Mouse (Mus musculus) urinary bladder, postnatal 36 days (tissue): ENCODE measurements around the gene Strip1.
"Not testable (repeated sequence)": the region's sequence is repeated elsewhere in the genome, so short reads cannot be mapped to it uniquely, and the experiment has no call there.

Experiments
- DNase-seq, 2 experiments: peaks; one replicate each; pipeline ENCODE4 v3.0.0; 2022; ENCODE audit warnings: low spot score in 2 of 2, mixed read lengths in 1 of 2

Strip1 gene

DNA sequence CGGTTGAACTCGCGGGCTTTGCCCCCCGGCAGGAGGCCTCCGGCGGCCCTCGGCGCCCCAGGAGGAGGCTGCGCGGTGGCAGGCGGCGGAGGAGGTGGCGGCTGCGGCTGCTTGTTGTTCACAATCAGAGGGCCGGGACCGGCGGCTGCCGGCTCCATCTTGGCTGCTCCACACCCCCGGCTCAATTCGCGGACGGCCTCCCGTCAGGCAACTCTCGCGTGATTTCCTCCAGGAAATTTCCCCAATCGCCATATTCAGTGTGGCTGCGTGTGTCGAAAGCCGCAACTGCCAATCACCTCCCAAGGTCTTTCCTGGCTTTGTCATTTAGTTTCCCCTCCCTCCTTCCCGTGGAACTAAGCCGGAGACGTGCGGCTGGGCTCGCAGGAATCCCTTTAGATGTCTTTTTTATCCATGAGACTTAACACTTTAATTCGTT is at the start of gene Strip1:
Strip1 (minus strand) TSS at position 172 of the 436 bp plus-strand sequence.
- peak; percentile 88 to 93 for DNase-seq

DNA sequence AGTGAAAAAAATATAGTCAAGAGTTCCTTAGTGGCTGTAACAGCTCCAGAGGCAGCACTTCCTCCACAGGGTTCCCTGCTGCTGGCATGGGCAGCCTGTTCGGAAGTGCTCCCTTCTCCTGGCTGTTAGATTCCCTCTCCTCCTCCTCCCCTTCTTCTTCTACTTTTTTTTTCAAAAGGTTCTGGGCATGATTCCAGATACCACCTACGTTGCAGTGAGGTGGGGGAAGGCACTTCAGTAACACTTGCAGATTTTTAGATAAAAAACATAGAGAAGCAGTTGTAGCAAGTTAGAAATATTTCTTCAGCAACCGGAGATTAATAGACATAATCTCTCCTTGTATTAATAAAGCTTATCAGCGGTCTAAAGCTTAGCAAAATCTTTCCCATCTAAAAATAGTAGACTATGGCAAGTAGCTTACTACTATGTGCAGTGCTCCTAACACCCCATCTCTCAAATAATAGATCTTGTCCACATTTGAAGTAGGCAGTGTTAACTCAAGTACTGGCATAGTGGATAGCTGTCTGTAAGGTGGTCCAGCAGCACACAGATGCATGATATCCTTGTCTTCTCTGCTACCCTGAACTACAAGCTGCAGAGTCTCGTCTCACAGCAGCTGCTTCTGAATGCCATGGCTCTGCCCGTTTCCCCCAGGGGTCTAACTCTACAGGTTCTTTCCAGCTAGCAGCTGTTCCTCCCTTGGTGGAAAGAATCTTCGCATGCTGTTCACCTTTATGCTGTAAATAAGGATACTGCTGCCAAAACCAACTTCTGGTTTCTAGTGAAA is 49.5 kb upstream of the Strip1 start:
- no peak for DNase-seq

DNA sequence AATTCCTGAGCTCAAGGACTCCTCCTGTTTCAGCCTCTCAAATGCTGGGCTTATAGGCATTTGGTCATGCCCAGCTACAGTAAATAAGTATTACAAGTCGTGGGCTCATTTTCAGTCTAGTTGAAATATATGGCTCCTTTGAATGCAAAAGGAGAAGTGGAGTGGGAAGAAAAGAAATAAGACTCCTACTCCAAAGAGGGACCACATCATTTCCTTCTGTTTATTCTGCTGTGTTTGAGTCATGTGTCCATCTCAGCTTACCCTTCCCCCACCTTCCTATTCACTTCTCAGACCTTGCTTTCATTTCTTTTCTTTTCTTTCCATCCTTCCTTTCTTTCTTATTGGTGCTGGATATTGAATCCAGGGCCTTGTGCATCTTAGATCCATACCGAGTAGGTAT is 40.0 kb upstream of the Strip1 start:
- DNase-seq: no peak

DNA sequence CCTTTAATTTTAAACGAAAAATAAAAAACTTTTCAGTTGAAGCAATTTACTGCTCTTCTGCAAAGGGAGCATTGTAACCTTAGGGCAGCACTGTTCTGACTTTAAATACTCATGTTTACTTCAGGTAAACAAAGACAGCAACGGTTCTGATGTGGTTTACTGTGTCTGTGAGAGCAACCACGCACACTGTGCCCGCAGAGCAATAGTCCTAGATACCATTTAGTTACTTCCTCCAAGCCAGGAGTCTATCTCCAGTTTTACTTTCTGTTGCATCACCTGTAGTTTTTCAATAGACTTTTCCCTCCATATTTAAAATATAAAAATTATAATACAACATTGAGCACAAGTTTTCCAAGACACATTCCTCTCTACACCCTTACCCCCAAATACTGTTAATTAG is 39.0 kb upstream of the Strip1 start:
- no peak for DNase-seq

DNA sequence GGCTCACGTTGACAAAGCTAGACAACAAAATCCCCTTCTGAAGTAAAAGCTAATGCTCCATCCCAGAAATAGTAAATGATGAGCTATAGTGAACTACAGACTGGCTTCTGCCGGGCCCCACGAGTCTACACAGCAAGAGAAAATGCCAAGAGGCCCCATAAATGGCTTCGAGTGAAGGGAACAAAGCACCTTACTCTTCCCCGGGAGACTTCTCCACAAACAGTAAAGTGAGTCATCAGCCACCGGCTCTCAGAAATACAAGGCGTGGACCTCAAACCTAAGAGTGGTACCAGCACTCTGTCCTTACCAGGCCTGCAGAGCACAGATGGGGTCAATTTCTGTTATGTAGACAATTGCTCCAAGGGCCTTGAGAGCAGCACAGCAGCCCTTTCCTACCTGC is 37.3 kb upstream of the Strip1 start:
- DNase-seq: no peak

DNA sequence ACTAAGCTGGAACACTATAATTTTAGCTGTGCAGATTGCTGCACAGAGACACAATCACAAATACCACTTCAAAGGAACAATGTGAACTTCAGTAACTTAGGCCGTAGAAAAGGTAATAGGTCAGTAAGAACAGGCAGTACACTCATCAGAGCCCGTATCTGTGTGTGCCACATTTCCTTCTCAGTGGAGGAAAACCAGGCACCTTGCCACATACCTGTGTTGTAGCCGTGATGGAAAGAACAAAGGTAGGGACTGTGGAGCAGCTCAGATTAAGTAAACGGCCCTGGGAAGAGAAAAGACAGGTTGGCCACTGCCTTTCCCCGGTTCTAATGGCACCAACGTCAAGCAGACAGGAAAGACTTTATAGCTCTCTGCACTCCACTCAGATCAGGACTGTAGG is 35.9 kb upstream of the Strip1 start:
- no peak for DNase-seq

DNA sequence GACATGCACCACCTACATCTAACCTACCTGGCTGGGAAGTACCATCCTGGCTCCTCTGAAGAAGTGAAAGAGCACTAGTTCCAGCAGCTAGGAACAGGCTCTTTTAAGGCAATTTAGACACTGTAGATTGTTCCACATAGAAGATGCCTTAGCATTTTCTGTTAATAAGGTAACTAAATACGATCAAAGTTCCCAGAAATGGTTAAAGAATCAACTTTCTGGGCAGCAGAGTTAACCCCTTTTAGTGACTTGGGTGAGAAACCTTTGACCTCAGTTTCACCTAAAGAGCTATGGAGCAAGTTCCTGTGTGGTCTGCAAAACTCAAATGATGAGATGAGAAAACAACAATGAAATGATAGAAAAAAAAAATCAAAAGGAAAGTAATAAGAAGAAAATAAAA is 33.1 kb upstream of the Strip1 start:
- no peak for DNase-seq

DNA sequence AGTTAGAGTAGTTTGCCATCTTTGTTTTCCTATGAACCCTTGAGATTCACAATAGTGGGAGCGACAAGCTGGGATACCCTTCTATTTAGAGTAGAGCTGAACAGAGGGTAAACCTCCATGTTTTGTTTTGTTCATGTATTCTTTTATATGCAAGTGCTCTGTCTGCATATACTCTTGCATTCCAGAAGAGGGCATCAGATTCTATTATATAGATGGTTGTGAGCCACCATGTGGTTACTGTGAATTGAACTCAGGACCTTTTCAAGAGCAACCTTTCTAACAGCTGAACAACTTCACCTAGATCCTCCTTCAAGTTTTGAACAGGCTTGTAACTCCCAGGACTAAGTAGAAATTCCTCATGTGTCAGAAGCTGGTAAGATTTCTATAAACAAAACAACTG is 27.5 kb upstream of the Strip1 start:
- no peak for DNase-seq

DNA sequence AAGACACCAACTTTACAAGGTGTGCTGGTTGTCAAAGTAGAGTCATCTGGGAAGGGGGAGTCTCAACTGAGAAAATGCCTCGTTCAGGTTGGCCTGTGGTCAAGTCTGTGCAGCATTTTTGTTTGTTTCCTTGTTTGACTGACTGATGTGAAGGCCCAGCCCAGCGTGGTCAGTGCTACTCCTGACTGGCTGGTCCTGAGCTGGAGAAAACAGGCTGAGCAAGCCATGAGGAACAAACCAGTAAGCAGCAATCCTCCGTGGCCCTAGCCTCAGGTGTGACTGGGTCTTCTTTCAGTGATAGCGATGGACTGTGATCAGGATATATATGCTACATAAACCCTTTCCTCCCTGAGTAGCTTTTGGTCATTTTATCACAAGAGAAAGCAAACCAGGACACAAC is 25.4 kb upstream of the Strip1 start:
- peak; percentile 20 to 27 for DNase-seq

DNA sequence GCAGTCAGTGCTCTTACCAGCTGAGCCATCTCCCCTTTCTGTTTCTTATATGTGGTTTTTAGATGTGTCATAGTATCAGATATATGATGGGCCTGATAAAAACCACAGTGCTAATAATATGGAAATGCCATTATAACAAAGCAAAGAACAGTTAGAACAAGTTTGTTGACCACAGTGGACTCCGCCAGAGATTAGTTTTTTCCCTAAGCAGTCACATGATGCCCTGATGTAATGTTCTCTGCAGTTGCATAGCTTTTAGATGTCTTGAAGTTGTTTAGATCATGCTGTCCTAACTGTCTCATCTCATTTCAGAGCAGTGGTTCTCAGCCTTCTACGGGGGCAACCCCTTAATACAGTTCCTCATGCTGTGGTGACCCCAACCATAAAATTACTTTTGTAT is 24.7 kb upstream of the Strip1 start:
- DNase-seq: no peak

DNA sequence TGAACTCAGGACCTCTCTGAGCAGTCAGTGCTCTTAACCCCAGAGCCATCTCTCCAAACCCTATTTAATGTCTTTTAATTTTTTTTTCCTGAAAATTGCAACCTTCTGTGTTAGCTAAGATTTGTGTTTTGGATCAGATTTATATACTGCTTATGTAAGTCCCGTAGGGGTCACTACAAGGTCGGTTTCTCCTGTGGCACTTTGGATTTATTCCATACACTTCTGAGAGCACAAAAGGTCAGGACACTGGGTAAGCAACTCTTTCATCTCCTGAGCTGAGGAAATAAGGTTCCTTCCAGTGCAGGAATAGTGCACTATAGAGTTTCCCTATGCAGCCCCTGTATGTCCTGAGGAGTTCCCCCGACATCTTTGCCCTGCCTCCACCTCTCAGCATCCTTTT is 24.0 kb upstream of the Strip1 start:
- DNase-seq: no peak

DNA sequence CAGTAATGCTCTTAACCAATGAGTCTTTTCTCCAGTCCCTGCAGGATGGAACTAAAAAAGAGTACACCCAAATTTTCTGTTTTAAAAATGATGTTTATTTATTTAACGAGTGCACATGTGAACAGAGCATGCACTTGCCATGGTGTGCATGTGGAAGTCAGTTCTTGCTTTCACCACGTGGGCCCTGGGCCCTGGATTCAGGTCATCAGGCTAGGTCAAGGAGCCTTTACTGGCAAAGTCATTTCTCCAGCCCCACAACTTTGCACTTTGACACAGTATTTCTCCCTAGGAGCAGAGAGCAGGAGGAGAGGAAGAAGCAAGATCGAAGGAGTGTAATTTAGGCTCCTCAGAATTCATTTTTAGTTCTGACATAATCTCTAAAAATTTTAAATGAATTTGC is 23.4 kb upstream of the Strip1 start:
- no peak for DNase-seq

DNA sequence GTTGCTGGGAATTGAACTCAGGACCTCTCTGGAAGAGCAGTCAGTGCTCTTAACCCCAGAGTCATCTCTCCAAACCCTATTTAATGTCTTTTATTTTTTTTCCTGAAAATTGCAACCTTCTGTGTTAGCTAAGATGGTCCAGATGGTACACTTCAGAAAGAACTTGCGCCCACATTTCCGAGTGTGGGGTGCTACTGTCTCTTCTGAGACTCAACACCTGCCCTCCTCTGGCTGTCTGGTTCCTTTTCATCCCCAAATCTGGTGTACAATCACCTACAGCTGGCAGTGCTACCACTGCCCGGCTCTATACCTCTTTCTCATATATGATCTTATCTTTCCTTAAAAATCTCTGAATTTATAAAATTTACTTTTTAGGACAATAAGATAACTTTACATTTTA is 21.5 kb upstream of the Strip1 start:
- no peak for DNase-seq

DNA sequence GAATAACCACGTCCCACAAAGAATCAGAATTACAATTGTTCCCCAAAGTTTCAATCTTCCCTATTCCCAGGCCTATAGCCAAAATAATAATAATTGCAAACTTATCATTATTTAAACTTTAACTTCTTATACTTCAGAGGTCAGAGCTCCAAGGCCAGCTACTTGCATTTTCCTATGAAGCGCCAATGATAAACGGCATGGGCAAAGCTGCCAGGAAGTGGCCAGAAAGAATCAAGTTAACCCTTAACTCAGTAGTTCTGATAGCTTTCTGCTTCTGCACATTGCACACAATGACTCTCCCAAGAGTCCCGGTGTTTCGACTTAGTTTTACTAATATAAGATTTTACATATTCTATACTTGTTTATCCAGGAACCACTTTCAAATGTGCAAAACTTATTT is 18.8 kb upstream of the Strip1 start:
- DNase-seq: not testable (repeated sequence)

DNA sequence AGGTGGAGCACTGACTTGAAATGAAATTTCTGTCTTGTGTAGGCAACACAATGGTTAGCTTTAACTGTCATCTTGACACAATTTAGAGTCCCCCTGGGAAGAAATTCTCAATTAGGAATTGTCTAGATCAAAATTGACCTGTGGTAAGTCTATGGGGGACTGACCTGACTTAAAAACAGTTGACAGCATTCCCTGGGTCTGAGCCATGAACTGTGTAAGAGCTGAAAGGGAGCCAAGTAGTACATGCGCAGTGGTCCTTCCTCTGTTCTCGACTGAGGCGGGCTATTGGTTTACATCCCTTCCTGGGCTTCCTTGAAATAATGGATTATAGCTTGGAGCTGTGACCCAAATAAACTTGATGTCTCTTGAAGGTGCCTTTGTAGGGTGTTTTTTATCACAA is 15.5 kb upstream of the Strip1 start:
- DNase-seq: no peak

DNA sequence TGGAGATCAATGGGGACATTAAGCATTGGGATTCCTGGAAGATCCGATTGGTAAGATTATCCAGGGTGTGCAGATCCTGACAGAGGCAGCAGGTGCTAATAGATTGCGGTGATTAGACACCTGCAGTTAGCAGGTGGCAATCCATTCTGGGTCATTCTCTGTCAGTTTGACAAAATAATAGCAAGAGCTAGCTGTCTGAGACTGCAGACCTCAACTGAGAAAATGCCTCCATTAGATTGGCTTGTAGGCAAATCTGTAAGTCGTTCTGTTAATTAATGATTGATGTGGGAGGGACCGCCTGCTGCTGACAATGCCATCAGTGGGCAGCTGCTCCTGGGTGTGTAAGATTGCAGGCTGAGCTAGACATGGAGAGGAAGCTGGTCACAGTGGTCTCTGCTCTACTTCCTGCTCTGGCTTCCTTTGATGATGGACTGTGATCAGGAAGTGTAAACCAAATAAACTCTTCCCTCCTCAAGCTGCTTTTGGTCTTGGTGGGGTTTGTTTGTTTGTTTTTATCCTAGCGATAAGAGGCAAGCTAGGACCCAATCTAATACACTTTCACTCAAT is 6.2 kb upstream of the Strip1 start:
- no peak for DNase-seq

DNA sequence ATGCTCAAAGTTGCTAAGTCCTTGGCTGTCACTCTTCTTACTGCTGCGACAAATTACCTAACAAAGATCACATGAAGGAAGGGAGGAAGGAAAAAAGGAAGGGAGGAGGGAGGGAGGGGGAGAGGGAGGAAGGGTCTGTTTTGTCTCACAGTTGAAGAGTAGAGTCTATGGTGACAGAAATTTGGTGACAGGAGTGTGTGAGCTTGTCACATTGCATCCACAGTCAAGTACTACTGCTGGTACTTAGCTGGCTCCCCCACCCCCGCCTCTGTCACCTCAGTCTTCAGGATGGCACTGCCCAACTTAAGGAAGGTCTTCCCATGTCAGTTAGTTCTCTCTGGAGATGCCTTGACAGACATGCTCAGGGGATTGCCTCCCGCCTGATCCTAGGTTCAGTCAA is 4.7 kb upstream of the Strip1 start:
- no peak for DNase-seq

DNA sequence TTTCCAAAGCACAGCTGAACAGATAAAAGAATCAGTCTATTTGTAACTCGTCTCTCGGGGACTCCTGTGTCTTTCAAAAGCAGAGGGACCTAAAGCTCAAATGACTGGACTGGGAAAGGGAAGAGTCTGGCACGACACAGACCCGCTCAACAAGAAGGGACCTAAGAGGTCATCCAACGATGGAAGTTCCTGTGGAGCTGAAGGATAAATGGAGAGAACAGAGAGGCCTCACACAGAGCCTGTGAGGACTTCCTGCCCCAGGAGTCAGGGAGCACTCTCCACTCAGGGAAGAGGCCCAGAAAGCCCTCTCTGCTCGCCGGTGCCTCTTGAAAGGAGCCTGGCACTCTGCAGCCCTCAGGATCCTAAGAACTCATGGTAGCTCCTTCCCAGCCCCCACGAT is 4.3 kb upstream of the Strip1 start:
- no peak for DNase-seq

DNA sequence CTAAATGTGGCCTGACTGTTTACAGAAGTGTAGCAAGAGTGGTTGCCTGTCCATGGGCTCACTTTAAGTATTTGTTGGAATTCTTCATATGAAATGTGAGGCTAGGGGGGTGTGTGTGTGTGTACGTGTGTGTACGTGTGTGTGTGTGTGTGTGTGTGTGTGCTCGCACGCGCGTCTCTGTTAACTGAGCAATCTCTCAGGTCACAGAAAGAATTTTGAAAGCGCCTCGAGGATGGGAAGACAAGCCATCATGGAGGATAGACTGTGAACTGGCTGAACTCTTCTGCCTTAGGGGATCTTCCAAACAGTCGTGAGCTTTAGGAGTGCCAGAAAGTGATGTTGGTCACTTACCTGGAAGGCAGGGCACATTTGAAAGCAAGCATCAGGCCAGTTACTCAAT is 2.4 kb upstream of the Strip1 start:
- DNase-seq: no peak

DNA sequence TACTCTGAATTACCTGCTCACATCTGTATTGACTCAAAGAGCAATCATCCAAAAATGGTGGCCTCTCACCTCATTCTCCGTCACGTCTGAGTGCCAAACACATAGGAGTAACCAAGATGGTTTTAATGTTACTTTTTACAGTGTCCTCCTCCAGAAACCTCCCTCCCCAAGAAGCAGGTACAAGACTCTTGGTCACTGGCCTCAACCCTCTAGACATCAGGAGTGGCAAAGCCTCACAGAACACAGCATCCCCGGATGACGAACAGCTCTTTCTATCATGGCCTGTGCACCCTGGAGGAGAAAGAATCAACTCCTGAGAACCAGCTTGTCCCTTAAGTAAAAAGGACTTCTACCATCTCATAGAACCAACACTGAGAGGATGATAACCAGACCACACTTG is 1.3 kb upstream of the Strip1 start:
- no peak for DNase-seq

DNA sequence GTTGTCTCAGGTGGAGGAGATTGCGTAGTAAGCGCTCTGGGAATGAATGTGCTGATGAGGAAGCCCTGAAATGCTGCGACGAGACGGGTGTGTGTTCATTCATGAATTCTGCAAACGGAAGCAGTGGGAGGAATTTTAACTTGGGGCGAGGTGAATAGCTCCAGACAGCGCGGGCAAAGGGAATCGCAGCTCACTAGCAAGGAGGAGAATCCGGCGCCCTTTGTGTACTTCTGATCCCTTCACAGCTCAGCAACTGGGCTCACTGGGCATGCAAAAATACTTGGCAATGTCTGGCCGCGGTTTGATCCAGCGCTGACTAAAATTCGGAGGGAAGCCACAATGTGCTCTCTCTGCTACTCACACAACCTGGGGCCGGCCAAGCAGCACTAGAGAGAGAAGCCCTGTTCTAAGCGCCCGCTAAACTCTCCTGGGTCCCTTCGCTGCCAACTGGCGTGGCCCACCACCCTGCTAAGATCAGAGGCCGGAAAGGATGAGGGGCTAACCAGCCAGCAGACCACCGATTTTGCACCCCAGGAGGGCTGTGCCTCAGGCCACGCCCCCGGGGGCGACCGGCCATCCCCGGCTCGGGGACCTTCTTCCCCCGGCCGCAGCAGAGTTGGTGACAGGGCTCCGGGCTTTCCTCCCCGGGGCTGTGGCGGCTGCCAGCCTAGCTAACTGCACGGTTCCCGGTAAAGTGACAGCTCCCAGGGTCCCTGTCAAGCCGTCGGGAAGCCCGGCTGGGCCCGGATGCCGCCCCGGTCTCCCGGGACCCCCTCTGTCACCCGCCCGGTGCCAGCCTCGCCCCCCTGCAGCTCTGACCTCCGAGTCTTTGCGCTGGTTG is 592 bp downstream of the Strip1 start, which contains the start of gene Gm10961:
Gm10961 (plus strand) TSS at position 641 of the 841 bp plus-strand sequence.
- DNase-seq: no peak

DNA sequence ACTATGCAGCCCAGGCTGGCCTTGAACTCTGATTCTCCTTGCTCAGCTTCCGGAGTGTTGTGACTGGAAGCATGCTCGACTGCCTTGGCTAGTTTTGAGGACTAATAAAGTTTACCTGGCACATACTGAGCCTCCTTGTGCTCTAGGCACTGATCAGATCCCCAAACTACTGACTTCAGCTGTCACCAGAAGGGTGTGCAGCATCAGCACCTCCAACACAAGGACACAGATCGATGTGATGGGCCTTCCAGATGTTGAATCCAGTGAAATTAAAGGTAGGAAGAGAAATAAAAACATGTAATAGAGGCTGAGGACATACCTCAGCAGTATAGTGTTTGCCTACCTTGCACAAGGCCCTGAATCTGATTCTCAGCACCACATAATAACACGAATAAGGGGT is 2.1 kb downstream of the Strip1 start:
- no peak for DNase-seq

DNA sequence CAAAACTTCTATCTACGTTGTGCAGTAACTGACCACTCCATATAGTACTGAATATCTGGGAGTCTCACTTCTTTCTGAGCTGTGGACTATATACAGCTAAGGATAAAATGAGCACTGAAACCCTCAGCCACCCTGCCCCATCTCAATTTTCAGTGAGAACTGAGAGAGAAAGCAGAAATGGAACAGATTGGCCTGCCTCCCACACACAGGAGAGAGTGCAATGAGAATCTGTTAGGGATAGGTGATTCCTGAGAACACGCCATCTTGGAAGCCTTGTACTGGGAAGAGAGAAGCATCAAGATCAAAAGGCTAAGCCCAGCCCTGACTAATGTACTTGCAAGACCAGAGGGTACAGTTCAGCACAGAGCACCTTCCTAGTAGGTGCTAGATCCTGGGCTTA is 2.9 kb downstream of the Strip1 start:
- DNase-seq: no peak
